Mouse (Mus musculus): ENCODE measurements around the gene Large1.
"Not testable (repeated sequence)": the region's sequence is repeated elsewhere in the genome, so short reads cannot be mapped to it uniquely, and the experiment has no call there.

The Large1 gene

GRCm38 (mm10) chr8:73161564-73161963, 191.8 kb downstream of the Large1 start:
- DNase-seq, result no peak

GRCm38 (mm10) chr8:73160945-73161344, 192.4 kb downstream of the Large1 start:
- no peak for DNase-seq

GRCm38 (mm10) chr8:73147236-73147635, 206.1 kb downstream of the Large1 start:
- DNase-seq, result no peak

GRCm38 (mm10) chr8:73142660-73143395, 210.5 kb downstream of the Large1 start:
- DNase-seq, result no peak

GRCm38 (mm10) chr8:73135397-73135796, 217.9 kb downstream of the Large1 start:
- no peak for DNase-seq

GRCm38 (mm10) chr8:73132080-73132479, 221.3 kb downstream of the Large1 start:
- DNase-seq, result no peak

- DNase-seq, result no peak
Measured at GRCm38 (mm10) chr8:73123864-73124499, 229.4 kb downstream of the Large1 start.

GRCm38 (mm10) chr8:73112332-73112895, 240.9 kb downstream of the Large1 start:
- DNase-seq, result no peak

- no peak for DNase-seq
Measured at GRCm38 (mm10) chr8:73104089-73104488, 249.3 kb downstream of the Large1 start.

GRCm38 (mm10) chr8:73101069-73101468, 252.3 kb downstream of the Large1 start:
- DNase-seq, result no peak

- not testable (repeated sequence) for DNase-seq
Measured at GRCm38 (mm10) chr8:73100607-73101006, 252.7 kb downstream of the Large1 start.

GRCm38 (mm10) chr8:73099542-73099941, 253.8 kb downstream of the Large1 start:
- no peak for DNase-seq

- no peak for DNase-seq
Measured at GRCm38 (mm10) chr8:73096952-73097351, 256.4 kb downstream of the Large1 start.

- DNase-seq, result not testable (repeated sequence)
Measured at GRCm38 (mm10) chr8:73077746-73078145, 275.6 kb downstream of the Large1 start.

GRCm38 (mm10) chr8:73061410-73061809, 291.9 kb downstream of the Large1 start:
- no peak for DNase-seq

GRCm38 (mm10) chr8:73054726-73055125, 298.6 kb downstream of the Large1 start:
- no peak for DNase-seq

GRCm38 (mm10) chr8:73053878-73054277, 299.5 kb downstream of the Large1 start:
- DNase-seq, result no peak

- DNase-seq, result no peak
Measured at GRCm38 (mm10) chr8:73052414-73052813, 300.9 kb downstream of the Large1 start.

GRCm38 (mm10) chr8:73048136-73048535, 305.2 kb downstream of the Large1 start:
- DNase-seq, result no peak

- no peak for DNase-seq
Measured at GRCm38 (mm10) chr8:73029787-73030186, 323.6 kb downstream of the Large1 start.

GRCm38 (mm10) chr8:73018241-73018640, 335.1 kb downstream of the Large1 start:
- no peak for DNase-seq

- DNase-seq, result no peak
Measured at GRCm38 (mm10) chr8:73017601-73018000, 335.7 kb downstream of the Large1 start.

GRCm38 (mm10) chr8:73016303-73016702, 337.0 kb downstream of the Large1 start:
- no peak for DNase-seq

GRCm38 (mm10) chr8:73007489-73007888, 345.9 kb downstream of the Large1 start:
- DNase-seq, result peak; percentile 35
